Mouse (Mus musculus): Measurements from ENCODE around the gene Mia3.
"Not testable (repeated sequence)": the region's sequence is repeated elsewhere in the genome, so short reads cannot be mapped to it uniquely, and the experiment has no call there.

GRCm38 (mm10) chr1:183379376-183379775 lies 10.0 kb upstream of the Mia3 start:
- not testable (repeated sequence) for TF ChIP-seq CTCF (IDR thresholded peaks at IDR 0.05); POLR2A (IDR thresholded peaks at IDR 0.05; ENCODE audit: insufficient read depth, low read depth, low read length)
